Mouse (Mus musculus) macrophage (primary cell): ENCODE results near the gene Prr5l. TPM values are rescaled to one million over a fixed set of nuclear protein-coding genes. Genes with fewer than 3 reads are reported as not detected.

Source experiments
- H3K27ac ChIP-seq: fragments of 350-480 bp; formaldehyde crosslinking; 2 replicates; pipeline ENCODE4 v1.9.0; 2021
- H3K36me3 ChIP-seq: fragments of 350-480 bp; formaldehyde crosslinking; 2 replicates; pipeline ENCODE4 v1.9.0; 2021; ENCODE audit errors: inconsistent target
- H3K4me3 ChIP-seq: fragments of 350-480 bp; formaldehyde crosslinking; 2 replicates; pipeline ENCODE4 v1.9.0; 2021; ENCODE audit errors: inconsistent target
- H3K79me2 ChIP-seq: fragments of 350-480 bp; formaldehyde crosslinking; 2 replicates; pipeline ENCODE4 v1.9.0; 2021; ENCODE audit errors: inconsistent target
- WGBS: methylation state at CpG from one replicate; pipeline ENCODE4 v1.1.7; 2026; ENCODE audit warnings: inconsistent platforms; ENCODE audit not compliant: missing documents; 5-methylcytosine and 5-hydroxymethylcytosine counted together
- polyA plus RNA-seq: library from polyadenylated mRNA; stranded (reverse); fragments of 250-400 nt; gene quantifications from 3 replicates; pipeline ENCODE4 v1.2.4, GENCODE M21; 2018; ENCODE audit warnings: inconsistent platforms

Prr5l gene
- polyA plus RNA-seq, 1 experiment from 2014 or later: 1.8 TPM

DNA sequence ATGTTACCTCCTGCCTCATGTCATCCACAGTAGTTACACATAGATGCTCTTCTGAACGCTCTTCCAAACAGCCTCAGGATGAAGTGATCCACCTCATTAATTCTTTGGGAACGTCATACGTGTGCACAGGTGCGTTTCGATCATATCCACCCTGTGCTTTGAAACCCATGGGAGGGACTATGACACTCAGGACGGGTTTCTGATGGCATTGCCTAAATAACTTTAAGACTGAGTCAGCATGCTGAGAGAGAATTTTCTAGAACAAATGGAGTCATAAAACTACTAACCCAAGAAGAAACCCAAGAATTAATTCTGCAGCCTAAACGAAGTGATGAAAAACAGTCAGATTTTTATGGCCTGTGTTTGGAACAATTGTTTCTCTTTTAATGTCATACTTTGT lies 40.1 kb downstream of the Prr5l start:
- Histone ChIP-seq H3K36me3 (no peaks in the 10 kb centered on the region), H3K4me3 (no peak overlapping the region)

GRCm38 (mm10) chr2:101834816-101835523 lies 47.9 kb downstream of the Prr5l start:
- H3K27ac ChIP-seq: no peak overlapping the region
- WGBS: 27% methylated on average over 9 of the region's 9 CpGs
- no peaks in the 10 kb centered on the region for H3K79me2 ChIP-seq
- no peak overlapping the region for H3K4me3 ChIP-seq
- no peaks in the 10 kb centered on the region for H3K36me3 ChIP-seq

More for the DNA sequence above, 40.1 kb downstream of the Prr5l start:
- Histone ChIP-seq H3K27ac (no peak overlapping the region), H3K79me2 (no peaks in the 10 kb centered on the region)
- WGBS: 94% methylated on average over 7 of the region's 7 CpGs

DNA sequence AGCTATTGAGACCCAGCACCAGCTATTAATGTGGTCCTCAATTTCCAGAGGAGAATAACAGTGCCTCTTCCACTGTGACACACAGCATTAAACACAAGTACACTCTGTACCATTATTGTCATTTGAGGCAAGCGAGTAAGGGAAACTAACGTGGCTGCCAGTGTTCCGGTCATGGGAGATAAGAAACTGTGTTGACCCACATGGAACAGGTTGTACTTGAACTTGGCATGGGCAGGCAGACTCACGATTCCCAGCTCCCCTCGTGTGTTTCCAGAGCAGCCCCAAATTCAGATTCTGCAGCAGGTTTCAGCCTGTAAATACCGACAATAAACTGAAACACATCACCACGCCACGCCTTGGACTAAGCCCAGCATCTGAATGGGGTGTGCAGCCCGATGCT lies 50.5 kb downstream of the Prr5l start:
- 89% methylated on average over 9 of the region's 9 CpGs for WGBS

GRCm38 (mm10) chr2:101831851-101832250 lies 51.0 kb downstream of the Prr5l start:
- H3K4me3 ChIP-seq: no peak overlapping the region
- no peak overlapping the region for H3K27ac ChIP-seq
- WGBS: 96% methylated on average over 4 of the region's 5 CpGs
- H3K79me2 ChIP-seq: no peaks in the 10 kb centered on the region
- no peaks in the 10 kb centered on the region for H3K36me3 ChIP-seq

More for the DNA sequence above, 50.5 kb downstream of the Prr5l start:
- no peaks in the 10 kb centered on the region for H3K36me3 ChIP-seq
- no peaks in the 10 kb centered on the region for H3K79me2 ChIP-seq
- no peak overlapping the region for H3K4me3 ChIP-seq
- no peak overlapping the region for H3K27ac ChIP-seq

- Histone ChIP-seq H3K27ac (no peak overlapping the region), H3K4me3 (no peak overlapping the region), H3K79me2 (no peaks in the 10 kb centered on the region), H3K36me3 (no peaks in the 10 kb centered on the region)
- 52% methylated on average over 8 of the region's 9 CpGs for WGBS
Observed at GRCm38 (mm10) chr2:101830186-101830915, 52.5 kb downstream of the Prr5l start.

DNA sequence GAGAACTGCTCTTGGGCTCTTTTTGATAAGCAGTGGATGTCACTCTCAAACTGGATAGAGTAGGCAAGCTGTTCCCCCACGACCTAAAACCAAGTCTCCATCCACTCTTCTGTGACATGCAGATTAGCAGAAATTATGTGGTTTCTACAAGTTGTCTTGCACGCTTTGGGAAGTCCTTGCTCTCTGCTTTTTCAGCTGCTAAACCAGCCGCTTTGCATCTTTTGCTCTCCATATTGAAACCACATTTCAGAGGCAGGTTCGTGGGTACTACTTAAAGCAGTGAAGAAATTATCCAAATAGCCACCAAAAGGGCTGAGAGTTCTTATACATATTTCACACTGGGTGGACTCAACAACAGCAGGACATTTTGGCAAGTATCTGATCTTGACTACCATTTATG lies 53.8 kb downstream of the Prr5l start:
- H3K4me3 ChIP-seq: no peak overlapping the region
- no peak overlapping the region for H3K27ac ChIP-seq
- 67% methylated on average over 4 of the region's 4 CpGs for WGBS
- no peaks in the 10 kb centered on the region for H3K79me2 ChIP-seq
- no peaks in the 10 kb centered on the region for H3K36me3 ChIP-seq

DNA sequence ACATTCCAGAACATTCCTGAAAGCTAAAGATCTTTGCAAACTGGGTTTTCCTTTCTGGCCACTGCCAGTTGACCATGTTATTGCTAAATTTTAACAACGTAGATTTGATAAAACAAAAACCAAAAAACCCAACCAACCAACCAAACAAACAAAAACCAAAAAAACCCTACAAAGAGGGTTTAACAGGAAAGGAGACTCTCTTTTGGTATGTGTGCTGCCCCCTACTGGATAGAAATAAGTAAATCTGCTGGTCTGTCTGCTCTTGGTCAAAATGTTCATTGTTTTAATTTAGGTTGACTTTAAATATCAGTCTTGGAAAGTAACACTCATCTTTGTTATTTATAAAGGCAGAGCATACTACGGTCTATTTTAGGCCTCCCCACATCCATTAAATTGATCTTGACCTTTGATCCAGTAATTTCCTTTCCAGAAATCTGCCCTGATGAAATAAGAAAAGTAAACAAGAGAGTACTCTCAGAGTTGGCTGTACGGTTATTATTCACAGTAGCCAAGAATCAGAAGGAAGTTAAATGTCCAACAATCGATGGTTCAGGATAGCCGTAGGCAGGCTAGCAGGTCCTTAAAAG lies 54.7 kb downstream of the Prr5l start:
- H3K4me3 ChIP-seq: no peak overlapping the region
- H3K27ac ChIP-seq: peak overlapping the region; percentile 46
- H3K79me2 ChIP-seq: no peaks in the 10 kb centered on the region
- 80% methylated on average over 5 of the region's 5 CpGs for WGBS
- H3K36me3 ChIP-seq: no peaks in the 10 kb centered on the region

GRCm38 (mm10) chr2:101827626-101828025 lies 55.2 kb downstream of the Prr5l start:
- 46% methylated on average over 5 of the region's 5 CpGs for WGBS
- Histone ChIP-seq H3K36me3 (no peaks in the 10 kb centered on the region), H3K4me3 (no peak overlapping the region), H3K27ac (peak overlapping the region; percentile 46), H3K79me2 (no peaks in the 10 kb centered on the region)

DNA sequence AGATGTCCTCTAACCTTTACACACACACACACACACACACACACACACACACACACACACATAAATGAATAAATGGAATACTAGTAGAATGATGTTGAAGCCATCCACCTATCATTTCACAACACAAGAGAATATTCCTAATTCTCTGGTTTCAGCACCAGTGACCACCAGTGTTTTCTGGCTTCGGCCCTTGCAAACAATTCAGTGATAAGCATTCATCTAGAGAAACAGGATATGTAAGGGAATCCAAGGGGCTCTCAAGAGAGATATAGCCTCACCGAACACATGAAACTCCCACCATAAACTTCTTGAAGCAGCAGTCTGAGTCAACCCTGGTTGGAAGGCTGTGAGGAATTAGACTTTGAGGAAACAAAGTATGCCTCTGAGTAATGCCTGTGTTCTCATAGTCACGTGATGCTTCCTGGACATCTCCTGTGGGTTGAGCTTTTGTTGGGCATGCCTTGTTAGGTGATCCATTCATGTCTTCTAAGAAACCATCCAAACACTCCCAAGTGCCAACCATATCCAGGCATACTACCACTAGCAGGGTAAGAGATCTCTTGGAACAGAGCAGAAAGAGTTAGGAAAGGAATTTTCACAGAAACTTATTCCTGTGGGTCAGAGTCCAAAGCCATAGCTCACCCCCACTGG lies 55.8 kb downstream of the Prr5l start:
- no peak overlapping the region for H3K4me3 ChIP-seq
- H3K27ac ChIP-seq: peak overlapping the region; percentile 46
- no peaks in the 10 kb centered on the region for H3K79me2 ChIP-seq
- 80% methylated on average over 3 of the region's 3 CpGs for WGBS
- H3K36me3 ChIP-seq: no peaks in the 10 kb centered on the region

DNA sequence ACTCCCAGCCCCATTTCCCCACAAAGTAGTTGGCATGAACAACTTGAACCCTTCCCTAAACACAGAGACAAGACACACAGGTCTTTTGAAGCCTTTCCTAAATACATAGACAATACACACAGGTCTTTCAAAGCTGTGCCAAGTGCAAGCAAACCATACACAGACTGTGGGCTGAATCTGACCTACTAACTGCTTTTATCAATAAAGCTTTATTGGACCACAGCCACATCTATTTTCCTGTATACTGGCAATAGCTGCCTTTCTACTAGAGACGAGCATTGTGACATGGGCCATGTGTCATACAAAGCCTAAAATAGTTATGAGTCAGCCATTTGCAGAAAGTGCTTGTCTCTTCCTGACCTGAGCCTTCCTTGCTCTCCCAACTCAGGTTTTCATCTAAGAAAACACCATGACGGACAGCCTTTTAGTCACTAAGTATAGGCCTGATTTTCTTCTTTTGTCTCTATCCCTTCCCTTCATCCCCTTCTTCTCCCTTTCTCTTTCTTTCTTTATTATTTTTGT lies 56.6 kb downstream of the Prr5l start:
- H3K27ac ChIP-seq: peak overlapping the region; percentile 46
- no peaks in the 10 kb centered on the region for H3K36me3 ChIP-seq
- no peak overlapping the region for H3K4me3 ChIP-seq
- no peaks in the 10 kb centered on the region for H3K79me2 ChIP-seq
- 55% methylated on average over 2 of the region's 2 CpGs for WGBS

- no peaks in the 10 kb centered on the region for H3K79me2 ChIP-seq
- H3K4me3 ChIP-seq: no peak overlapping the region
- WGBS: 87% methylated on average over 9 of the region's 9 CpGs
- H3K36me3 ChIP-seq: no peaks in the 10 kb centered on the region
- H3K27ac ChIP-seq: no peak overlapping the region
Observed at GRCm38 (mm10) chr2:101825226-101826120, 57.4 kb downstream of the Prr5l start.

DNA sequence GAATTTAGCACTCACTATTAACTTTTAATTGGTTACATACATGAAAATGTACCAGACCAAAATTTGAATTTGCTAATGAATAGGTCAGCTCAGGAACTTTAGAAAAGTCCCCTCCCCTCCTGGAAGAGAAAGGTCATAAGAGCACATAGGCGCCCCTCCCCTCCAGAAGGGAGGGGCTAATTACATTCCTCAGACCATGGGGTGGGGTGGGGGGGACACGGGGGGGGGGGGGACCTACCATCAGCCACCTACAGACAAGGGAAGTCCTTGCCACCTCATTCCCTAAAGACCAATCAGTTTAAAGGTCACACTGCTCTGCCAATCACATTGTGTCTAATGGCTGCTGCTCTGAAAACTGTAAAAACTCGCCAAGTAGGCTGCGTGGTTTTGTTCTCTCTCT lies 59.0 kb downstream of the Prr5l start:
- Histone ChIP-seq H3K4me3 (no peak overlapping the region), H3K27ac (no peak overlapping the region), H3K79me2 (no peaks in the 10 kb centered on the region), H3K36me3 (no peaks in the 10 kb centered on the region)
- 76% methylated on average over 4 of the region's 4 CpGs for WGBS

- 16% methylated on average over 12 of the region's 13 CpGs for WGBS
- Histone ChIP-seq H3K79me2 (no peaks in the 10 kb centered on the region), H3K27ac (no peak overlapping the region), H3K36me3 (no peaks in the 10 kb centered on the region), H3K4me3 (no peak overlapping the region)
Observed at GRCm38 (mm10) chr2:101822785-101823184, 60.0 kb downstream of the Prr5l start.

DNA sequence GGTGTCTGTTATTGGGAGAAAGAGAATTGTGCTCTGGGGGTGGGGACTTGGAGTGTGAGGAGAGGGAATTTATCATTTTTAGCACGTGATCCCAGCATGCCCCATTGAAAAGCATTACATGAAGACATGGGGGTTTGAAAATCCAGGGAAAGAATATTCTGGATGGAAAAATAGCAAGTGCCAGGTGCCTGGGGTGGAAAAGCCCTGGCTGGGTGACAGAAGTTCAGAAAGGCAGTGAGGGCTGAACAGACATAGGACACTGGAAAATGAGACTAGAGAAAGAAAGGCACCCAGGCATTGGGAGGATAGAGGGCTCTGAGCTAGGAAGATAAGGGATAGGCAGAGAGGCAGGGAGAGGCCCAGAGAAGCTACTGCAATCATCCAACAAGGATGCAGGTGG lies 62.0 kb downstream of the Prr5l start:
- no peak overlapping the region for H3K27ac ChIP-seq
- WGBS: 100% methylated on average over 1 of the region's 1 CpGs
- no peaks in the 10 kb centered on the region for H3K79me2 ChIP-seq
- no peaks in the 10 kb centered on the region for H3K36me3 ChIP-seq
- no peak overlapping the region for H3K4me3 ChIP-seq
